Mouse (Mus musculus) spleen, adult 2 months (tissue): ENCODE measurements around the gene Zbed4.

Experiments used
- CTCF ChIP-seq: fragments of 200-500 bp; IDR thresholded peaks from 2 replicates; pipeline ENCODE4 v1.5.1; 2011; ENCODE audit warnings: mild to moderate bottlenecking, inconsistent platforms; ENCODE audit not compliant: insufficient read depth, insufficient read length, insufficient replicate concordance; ENCODE audit errors: extremely low read depth
- POLR2A ChIP-seq: fragments of 200-500 bp; IDR thresholded peaks from 2 replicates; pipeline ENCODE4 v1.6.1; 2011; ENCODE audit warnings: low read depth, low read length, inconsistent platforms

- TF ChIP-seq POLR2A (no peak), CTCF (no peak)
Measured at GRCm38 (mm10) chr15:88754896-88755295, 3.4 kb downstream of the Zbed4 start.
